Mouse (Mus musculus) megakaryocyte, embryonic 14.5 days (primary cell): ENCODE results near the gene Galnt18.

ENCODE experiments used
- FLI1 ChIP-seq: IDR thresholded peaks from 2 replicates; pipeline ENCODE4 v1.6.1; 2012; ENCODE audit warnings: low read length, inconsistent platforms, mixed read lengths
- GATA1 ChIP-seq: IDR thresholded peaks from 3 replicates; pipeline ENCODE4 v1.6.1; 2012; ENCODE audit warnings: mixed read lengths, low read length, inconsistent platforms, borderline replicate concordance

GRCm38 (mm10) chr7:111626232-111626631, 153.5 kb downstream of the Galnt18 start:
- TF ChIP-seq GATA1: no peak
- no peak for TF ChIP-seq FLI1
